Mouse (Mus musculus) monocyte, adult 5-6 weeks (primary cell): ENCODE measurements around the gene Sh3gl1. TPM values are rescaled to one million over a fixed set of nuclear protein-coding genes. Genes with fewer than 3 reads are reported as not detected.

ENCODE experiments used
- total RNA-seq: library from RNA; stranded (forward); fragments of 200-1000, 200-491, 200-594 nt; gene quantifications from 3 replicates; pipeline ENCODE4 v1.2.3, GENCODE M21; 2017

The Sh3gl1 gene
- total RNA-seq, 1 experiment from 2014 or later = 22.4 TPM

Other genes starting within 250 kb of the Sh3gl1 start
- gene Zfp119a, start 157.7 kb downstream of the Sh3gl1 start, total RNA-seq = 6.6 to 9.9 TPM (median 7.0 TPM) in 3 replicates
- gene Zfp959, start 144.5 kb downstream of the Sh3gl1 start, total RNA-seq = 19.0 to 38.3 TPM (median 29.2 TPM) in 3 replicates
- 8.4 to 18.6 TPM (median 15.6 TPM) in 3 replicates for gene Zfp119b, start 87.1 kb downstream of the Sh3gl1 start, total RNA-seq
- gene Ebi3, start 84.0 kb downstream of the Sh3gl1 start, total RNA-seq = 22.4 to 32.2 TPM (median 26.5 TPM) in 3 replicates
- 14.7 to 16.4 TPM (median 16.4 TPM) in 3 replicates for gene Yju2, start 77.5 kb downstream of the Sh3gl1 start, total RNA-seq
- gene Shd, start 66.2 kb downstream of the Sh3gl1 start, total RNA-seq = not detected in 3 replicates
- gene Fsd1, start 50.1 kb downstream of the Sh3gl1 start, total RNA-seq = not detected in 3 replicates
- gene Stap2, start 31.1 kb downstream of the Sh3gl1 start, total RNA-seq = 0.29 to 1.1 TPM in 2 of 3 replicates, not detected in the other
- gene Mpnd, start 30.9 kb downstream of the Sh3gl1 start, total RNA-seq = 31.5 to 106 TPM (median 82.0 TPM) in 3 replicates
- 0.64 to 4.6 TPM (median 2.1 TPM) in 3 replicates for gene Chaf1a, start 3.8 kb upstream of the Sh3gl1 start, total RNA-seq
- 38.0 to 40.4 TPM (median 38.5 TPM) in 3 replicates for gene Ubxn6, start 38.4 kb upstream of the Sh3gl1 start, total RNA-seq
- 61.2 to 151 TPM (median 112 TPM) in 3 replicates for gene Hdgfl2, start 43.0 kb upstream of the Sh3gl1 start, total RNA-seq
- not detected in 3 replicates for gene Plin4, start 73.2 kb upstream of the Sh3gl1 start, total RNA-seq
- not detected in 3 replicates for gene Plin5, start 81.0 kb upstream of the Sh3gl1 start, total RNA-seq
- gene Lrg1, start 85.4 kb upstream of the Sh3gl1 start, total RNA-seq = not detected in 3 replicates
- gene Sema6b, start 103.7 kb upstream of the Sh3gl1 start, total RNA-seq = 0.53 to 1.2 TPM (median 0.87 TPM) in 3 replicates
- gene Tnfaip8l1, start 125.8 kb upstream of the Sh3gl1 start, total RNA-seq = 0.39 to 0.43 TPM in 2 of 3 replicates, not detected in the other
- 25.0 to 31.5 TPM (median 30.6 TPM) in 3 replicates for gene Mydgf, start 147.3 kb upstream of the Sh3gl1 start, total RNA-seq
- gene Dpp9, start 182.3 kb upstream of the Sh3gl1 start, total RNA-seq = 8.4 to 20.3 TPM (median 11.7 TPM) in 3 replicates
- gene Fem1a, start 220.2 kb upstream of the Sh3gl1 start, total RNA-seq = 13.2 to 22.7 TPM (median 13.6 TPM) in 3 replicates
- 2.6 to 11.4 TPM (median 3.9 TPM) in 3 replicates for gene Ticam1, start 240.2 kb upstream of the Sh3gl1 start, total RNA-seq